Mouse (Mus musculus) embryo, embryonic 9.5 days (tissue): ENCODE measurements at regions not wholly inside any gene's neighbourhood (a gene's known extent, or its start where the extent isn't known, plus 50 kb on each side); places are given as distances from the start of the nearest gene placed in this dataset.

ENCODE experiments used
- DNase-seq: peaks from one replicate; pipeline ENCODE4 v3.0.0-alpha.2; 2017; ENCODE audit errors: extremely low spot score

DNA sequence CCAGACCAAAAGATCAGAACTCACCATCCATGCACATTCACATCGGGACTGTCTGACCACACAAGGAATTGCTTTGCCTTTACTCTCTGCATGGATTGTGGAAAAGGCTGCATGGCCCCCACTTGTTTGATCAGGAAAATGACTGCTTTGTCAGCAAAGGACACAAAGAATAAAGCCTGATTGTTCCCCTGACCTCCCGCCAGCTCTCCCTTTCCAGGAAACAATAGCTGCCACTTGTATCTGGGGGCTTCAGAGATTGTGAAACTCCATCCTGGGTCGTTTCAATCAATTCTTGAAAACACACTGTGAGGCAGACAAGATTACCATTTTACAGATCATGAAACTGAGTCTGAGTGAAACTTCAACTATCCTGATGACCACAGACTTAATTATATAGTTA, 70.7 kb downstream of the Zic3 start:
- no peak for DNase-seq

- DNase-seq, result no peak
Observed at GRCm38 (mm10) chrX:58117761-58118426, 95.4 kb downstream of the Zic3 start.

GRCm38 (mm10) chrX:58155371-58156124, 133.0 kb downstream of the Zic3 start:
- peak; percentile 28 for DNase-seq

GRCm38 (mm10) chrX:58157361-58157760, 134.9 kb downstream of the Zic3 start:
- DNase-seq, result no peak

GRCm38 (mm10) chrX:58166184-58166904, 143.8 kb downstream of the Zic3 start:
- no peak for DNase-seq

GRCm38 (mm10) chrX:58174326-58174725, 151.8 kb downstream of the Zic3 start:
- no peak for DNase-seq
